Mouse (Mus musculus) C2C12 (cell line): ENCODE measurements at regions not wholly inside any gene's neighbourhood (a gene's known extent, or its start where the extent isn't known, plus 50 kb on each side); places are given as distances from the start of the nearest gene placed in this dataset.
A peak's percentile ranks its signal among the peaks of the same experiment; 100 is the strongest.

Experiments used
- H3K27me3 ChIP-seq: one replicate; pipeline ENCODE4 v1.6.1; 2011; ENCODE audit not compliant: control insufficient read depth, insufficient read depth, insufficient read length
- H3K36me3 ChIP-seq: one replicate; pipeline ENCODE4 v1.6.1; 2011; ENCODE audit not compliant: control insufficient read depth, insufficient read depth
- H3K4me3 ChIP-seq: one replicate; pipeline ENCODE4 v1.5.1; 2011; ENCODE audit warnings: mild to moderate bottlenecking, control low read depth; ENCODE audit not compliant: poor library complexity, insufficient read depth, severe bottlenecking
- H3K79me2 ChIP-seq: one replicate; pipeline ENCODE4 v1.6.1; 2011; ENCODE audit not compliant: control insufficient read depth, insufficient read depth
- H3K79me3 ChIP-seq: one replicate; pipeline ENCODE4 v1.6.1; 2011; ENCODE audit warnings: low read depth, control low read depth
- H3ac ChIP-seq: one replicate; pipeline ENCODE3; 2011; ENCODE audit warnings: low read depth; ENCODE audit not compliant: control insufficient read depth, insufficient read length
- CEBPB ChIP-seq: IDR thresholded peaks from one replicate; pipeline ENCODE4 v1.6.1; 2011; ENCODE audit warnings: low read depth, mild to moderate bottlenecking, control low read depth, moderate library complexity
- CTCF ChIP-seq: IDR thresholded peaks from one replicate; pipeline ENCODE4 v1.5.1; 2011; ENCODE audit not compliant: control insufficient read depth, insufficient read depth, insufficient read length
- FOSL1 ChIP-seq: IDR thresholded peaks from one replicate; pipeline ENCODE4 v1.8.0; 2011; ENCODE audit warnings: mild to moderate bottlenecking, low read length; ENCODE audit not compliant: poor library complexity, insufficient read depth, severe bottlenecking
- MAX ChIP-seq: IDR thresholded peaks from one replicate; pipeline ENCODE4 v1.6.1; 2011; ENCODE audit warnings: mild to moderate bottlenecking, control low read depth
- MYOD1 ChIP-seq: IDR thresholded peaks from one replicate; pipeline ENCODE4 v1.6.1; 2011; ENCODE audit warnings: low read depth; ENCODE audit not compliant: control insufficient read depth, insufficient read length
- MYOG ChIP-seq: IDR thresholded peaks from one replicate; pipeline ENCODE4 v1.6.1; 2011; ENCODE audit not compliant: control insufficient read depth, insufficient read length; ENCODE audit errors: extremely low read depth
- USF1 ChIP-seq: IDR thresholded peaks from one replicate; pipeline ENCODE4 v1.6.1; 2011; ENCODE audit warnings: low read depth, mild to moderate bottlenecking, control low read depth, moderate library complexity

DNA sequence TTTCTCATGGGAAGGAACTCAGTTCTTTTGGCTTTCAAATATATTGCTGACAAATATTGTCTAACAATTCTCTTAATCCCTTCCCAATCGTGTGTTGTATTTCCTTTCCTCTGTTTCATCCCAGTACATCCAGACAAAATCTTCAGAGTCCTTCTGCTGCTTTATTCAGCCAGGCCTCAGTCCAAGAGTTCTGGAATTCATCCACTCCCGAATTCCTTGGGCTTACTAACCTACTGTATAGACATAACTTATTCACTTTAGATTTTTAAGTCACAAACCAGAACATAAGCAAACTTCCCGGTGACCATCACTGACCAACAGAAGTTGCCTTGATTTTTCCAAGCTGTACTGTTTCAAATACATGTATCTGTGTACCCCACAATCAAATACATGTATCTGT lies 90.9 kb upstream of the Kitl start:
- TF ChIP-seq FOSL1 (no peak), CTCF (no peak), MAX (no peak), CEBPB (no peak), MYOG (no peak), USF1 (no peak), MYOD1 (no peak)
- H3K4me3 ChIP-seq = no peak overlapping the region
- no peaks in the 10 kb centered on the region for H3K36me3 ChIP-seq
- no peaks in the 10 kb centered on the region for H3K27me3 ChIP-seq
- no peaks in the 10 kb centered on the region for H3K79me3 ChIP-seq
- H3K79me2 ChIP-seq = no peaks in the 10 kb centered on the region
- no peak overlapping the region for H3ac ChIP-seq

DNA sequence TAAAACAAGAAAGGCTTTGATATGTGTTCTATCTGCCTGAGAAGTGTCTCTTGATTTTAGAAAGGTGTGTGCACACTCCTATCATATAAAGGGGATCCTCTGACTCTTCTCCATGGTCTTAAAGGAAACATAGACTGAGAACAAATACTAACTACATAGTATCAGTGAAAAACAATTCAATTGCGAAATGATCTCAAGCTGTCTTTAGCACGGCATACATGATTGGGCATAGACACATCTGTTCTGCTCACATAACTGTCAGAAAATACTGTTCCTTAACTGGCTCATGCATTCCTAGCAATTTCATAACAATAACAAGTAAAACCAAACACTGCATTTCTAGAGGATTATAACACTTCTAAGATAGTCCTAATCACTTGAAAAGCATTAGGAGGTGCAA lies 95.5 kb upstream of the Kitl start:
- Histone ChIP-seq H3K27me3 (no peaks in the 10 kb centered on the region), H3K36me3 (no peaks in the 10 kb centered on the region), H3K4me3 (no peak overlapping the region), H3K79me2 (no peaks in the 10 kb centered on the region), H3K79me3 (no peaks in the 10 kb centered on the region), H3ac (no peak overlapping the region)
- TF ChIP-seq MAX = no peak
- peak; percentile 76 for TF ChIP-seq CEBPB

DNA sequence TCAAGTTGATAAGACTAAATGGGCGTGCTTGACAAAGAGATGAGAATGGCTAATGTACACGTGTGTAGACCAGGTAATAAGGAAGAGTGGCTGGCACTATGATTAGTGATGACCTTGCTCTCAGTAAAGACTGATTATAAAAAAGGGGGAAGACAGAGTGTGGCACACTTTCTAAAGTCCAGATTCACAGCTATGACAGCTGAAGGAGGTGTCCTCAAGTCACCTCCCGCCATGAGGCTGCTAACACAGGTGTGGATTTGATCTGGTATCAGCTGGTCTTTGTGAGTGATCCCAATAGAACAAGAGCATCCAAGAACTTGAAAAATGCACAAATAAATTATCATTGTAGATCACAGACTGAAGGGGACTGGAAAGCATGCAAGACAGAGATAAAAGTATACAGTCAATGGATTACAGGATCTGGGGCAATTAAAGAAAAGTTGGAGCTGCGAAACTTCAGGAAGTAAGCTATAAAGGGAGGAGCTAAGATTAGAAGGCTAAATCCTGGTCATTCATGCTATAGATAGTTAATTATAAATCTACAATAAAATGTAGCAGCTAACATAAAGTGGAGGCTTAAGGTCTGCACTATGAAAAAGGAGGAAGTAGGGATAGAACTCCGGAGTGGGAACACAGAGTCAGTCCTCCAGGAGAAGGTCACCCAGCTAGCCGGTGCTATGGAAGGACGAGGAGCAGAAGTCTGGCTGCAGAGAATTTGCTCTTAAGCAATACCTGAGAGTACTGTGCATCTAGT lies 96.7 kb upstream of the Kitl start:
- Histone ChIP-seq H3K79me2 (no peaks in the 10 kb centered on the region), H3ac (no peak overlapping the region), H3K36me3 (no peaks in the 10 kb centered on the region), H3K27me3 (no peaks in the 10 kb centered on the region), H3K79me3 (no peaks in the 10 kb centered on the region), H3K4me3 (no peak overlapping the region)
- no peak for TF ChIP-seq CTCF
- TF ChIP-seq FOSL1 = no peak
- TF ChIP-seq MYOD1 = no peak
- TF ChIP-seq USF1 = no peak
- TF ChIP-seq MYOG = no peak
- TF ChIP-seq MAX = no peak
- no peak for TF ChIP-seq CEBPB

DNA sequence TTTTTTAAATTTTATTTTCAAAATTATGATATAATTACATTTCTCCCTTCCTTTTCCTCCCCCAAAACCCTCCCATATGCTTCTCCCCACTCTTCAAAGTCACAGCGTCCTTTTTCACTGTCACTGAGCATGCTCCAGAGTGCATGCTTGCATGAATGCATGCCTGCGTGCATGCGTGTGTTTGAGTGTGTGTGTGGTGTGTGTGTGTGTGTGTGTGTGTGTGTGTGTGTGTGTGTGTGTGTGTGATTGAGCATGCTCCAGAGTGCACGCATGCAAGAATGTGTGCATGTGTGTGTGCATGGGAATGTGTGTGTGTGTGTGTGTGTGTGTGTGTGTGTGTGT lies 101.6 kb upstream of the Kitl start:
- H3K79me3 ChIP-seq = no peaks in the 10 kb centered on the region
- TF ChIP-seq MAX (no peak), MYOD1 (no peak), CEBPB (no peak), MYOG (no peak), CTCF (no peak), FOSL1 (no peak), USF1 (no peak)
- H3K79me2 ChIP-seq = no peaks in the 10 kb centered on the region
- H3ac ChIP-seq = no peak overlapping the region
- H3K4me3 ChIP-seq = no peak overlapping the region
- H3K27me3 ChIP-seq = no peaks in the 10 kb centered on the region
- no peaks in the 10 kb centered on the region for H3K36me3 ChIP-seq

DNA sequence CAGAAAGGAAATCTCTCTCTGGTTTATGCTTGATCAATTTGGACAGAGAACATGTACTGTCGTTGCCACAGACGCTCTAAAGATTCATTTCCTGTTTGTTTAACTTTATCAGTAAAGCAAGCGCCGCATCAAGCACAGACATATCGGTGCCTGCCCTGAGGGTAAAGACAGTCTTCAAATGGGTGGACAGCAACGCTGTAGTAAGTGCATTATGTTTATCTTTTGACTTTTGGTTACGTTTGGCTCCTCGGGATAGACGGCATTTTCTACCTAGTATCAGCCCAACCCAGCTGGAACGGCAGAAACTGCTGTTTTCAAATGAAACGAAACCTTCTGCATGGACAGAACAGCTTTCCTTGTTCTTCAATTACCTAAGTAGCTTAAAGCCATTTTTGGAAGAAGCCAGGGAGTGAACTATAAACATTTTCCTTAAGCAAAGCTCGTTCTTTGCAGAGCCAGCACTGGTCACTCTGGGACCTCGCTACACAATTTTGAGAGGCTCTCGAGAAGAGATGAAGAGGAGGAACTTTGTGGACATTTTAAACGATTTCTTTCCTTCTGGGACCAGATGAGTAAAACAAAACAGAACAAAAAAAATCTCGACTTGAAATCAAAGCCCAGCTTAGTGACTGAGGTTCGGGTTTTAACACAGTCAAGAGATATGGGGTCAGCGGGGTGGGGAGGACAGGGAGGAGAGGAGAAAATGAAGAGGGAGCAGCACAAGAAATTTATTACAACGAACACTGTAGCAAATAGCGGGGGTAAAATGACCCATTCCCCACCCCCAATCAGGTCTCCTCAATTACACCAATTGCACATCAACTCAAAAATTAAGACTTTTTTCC lies 102.2 kb upstream of the Kitl start:
- Histone ChIP-seq H3ac (no peak overlapping the region), H3K27me3 (no peaks in the 10 kb centered on the region), H3K79me3 (no peaks in the 10 kb centered on the region), H3K36me3 (no peaks in the 10 kb centered on the region), H3K4me3 (no peak overlapping the region), H3K79me2 (no peaks in the 10 kb centered on the region)
- TF ChIP-seq FOSL1 (no peak), MYOG (no peak)
